In the genomic region with DNA sequence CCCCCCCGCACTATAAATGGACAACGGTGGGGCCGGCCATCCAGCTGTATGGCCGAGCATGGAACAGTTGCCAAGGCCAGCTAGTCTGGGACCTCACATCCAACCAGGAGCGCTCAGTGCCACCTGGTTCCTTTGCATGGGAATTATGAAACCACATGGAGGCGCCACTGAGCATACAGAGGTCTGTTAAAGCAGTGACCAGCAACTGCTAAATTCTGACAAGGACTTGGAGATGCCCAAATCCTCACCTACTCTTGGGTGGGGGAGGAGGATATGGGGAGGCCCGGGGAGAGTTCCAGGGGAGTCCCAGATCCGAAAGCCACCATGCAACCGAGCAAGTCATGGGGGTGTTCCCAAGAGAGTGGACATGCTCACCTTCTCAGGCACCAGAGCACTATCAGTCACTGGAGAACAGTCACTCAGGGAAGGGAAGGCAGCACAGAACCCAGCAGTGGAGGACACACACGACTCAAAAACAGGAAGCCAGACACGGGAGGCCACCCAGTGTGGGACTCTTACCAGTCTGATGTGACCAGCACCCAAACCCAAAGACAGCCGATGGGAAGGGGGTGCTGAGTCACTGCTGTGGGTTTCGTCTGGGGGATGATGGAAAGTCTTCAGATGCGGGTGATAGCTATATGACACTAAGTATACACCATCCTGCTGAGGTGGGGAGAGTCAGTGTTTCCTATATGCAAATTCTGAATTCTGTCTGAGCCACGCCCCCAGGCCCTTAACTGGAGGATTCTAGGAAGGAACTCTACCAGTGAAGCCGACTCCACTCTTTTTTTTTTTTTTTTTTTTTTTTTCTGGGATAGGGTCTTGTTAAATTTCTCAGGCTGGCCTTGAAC, we compare ENCODE assay signal across 9 mouse cellular contexts.
A peak's percentile ranks its signal among the peaks of the same experiment; 100 is the strongest.
DNase-seq lines count a peak whose midpoint lies in the region; ATAC-seq and TF ChIP-seq lines count a peak whose summit lies in the region.
"Had no signal": no experiment of that assay in that cellular context is flagged by ENCODE, and none has a peak within 500 bp of the region (broad histone marks: within the 10 kb centered on the region; RNA-seq: fewer than 3 reads in every experiment).

No protein-coding gene starts in this region.

- intact Hi-C loops in heart, postnatal 25 days (cut with DNase I) = no loop called here

- H3K9ac ChIP-seq in neural tube, embryonic 15.5 days (replicated peaks) = no peak overlapping the region

- H3K4me2 ChIP-seq in neural tube, embryonic 15.5 days = no peak overlapping the region

- peak; percentile 48; the same call in 1 of the 2 replicates for TF ChIP-seq CTCF in cerebellum, adult 2 months (IDR thresholded peaks at IDR 0.05; ENCODE audit: borderline replicate concordance, insufficient read depth, low read depth, low read length)
- TF ChIP-seq CTCF in lung, adult 2 months (IDR thresholded peaks at IDR 0.05; ENCODE audit: insufficient read depth, low read length) = no peak; the same call in 1 of the 2 replicates

- ATAC-seq in granulocyte monocyte progenitor cell, adult 5-6 weeks (replicated peaks; ENCODE audit: poor library complexity, severe bottlenecking) = peak; percentile 61
- no peak for ATAC-seq in neural tube, embryonic 15.5 days (ENCODE audit: low FRiP score)

- no peaks in the 10 kb centered on the region for H3K27me3 ChIP-seq in cerebellum, adult 2 months (ENCODE audit: control insufficient read depth, insufficient read depth, low read length)
- no peaks in the 10 kb centered on the region for H3K27me3 ChIP-seq in neural tube, embryonic 15.5 days (replicated peaks)

- no peak overlapping the region for H3K27ac ChIP-seq in cerebellum, adult 2 months (ENCODE audit: insufficient read depth, low read length)
- H3K27ac ChIP-seq in neural tube, embryonic 15.5 days (replicated peaks) = no peak overlapping the region

- H3K4me3 ChIP-seq in cerebellum, adult 2 months (replicated peaks; ENCODE audit: insufficient read depth, low read depth, low read length) = no peak overlapping the region
- no peak overlapping the region for H3K4me3 ChIP-seq in lung, adult 2 months (replicated peaks; ENCODE audit: extremely low read depth, low read depth, low read length)
- no peak overlapping the region for H3K4me3 ChIP-seq in neural tube, embryonic 15.5 days (replicated peaks)
- H3K4me3 ChIP-seq: myocyte had no signal

- WGBS in cerebellum, adult 2 months = 77% methylated on average over 16 of the region's 16 CpGs
- 74% methylated on average over 16 of the region's 16 CpGs for WGBS in lung, adult 2 months
- WGBS in neural tube, embryonic 15.5 days = 68% methylated on average over 16 of the region's 16 CpGs

- DNase-seq in cerebellum, adult 2 months = peak; percentile 47 to 49
- no peak for DNase-seq in cerebellum, adult 11 months
- DNase-seq in lung, postnatal 10 days = peak; percentile 57
- no peak for DNase-seq in lung, adult 2 months
- peak; percentile 69 for DNase-seq in retina, postnatal 1 day
- DNase-seq in heart, postnatal 25 days (ENCODE audit: low spot score) = no peak

- H3K36me3 ChIP-seq in neural tube, embryonic 15.5 days = no peaks in the 10 kb centered on the region

- H3K9me3 ChIP-seq in neural tube, embryonic 15.5 days (replicated peaks) = no peaks in the 10 kb centered on the region

- H3K4me1 ChIP-seq in cerebellum, adult 2 months (ENCODE audit: control insufficient read depth, insufficient read depth, low read length) = peaks cover 27% of the 10 kb centered on the region
- peaks cover 13% of the 10 kb centered on the region for H3K4me1 ChIP-seq in lung, adult 2 months (ENCODE audit: control insufficient read depth, insufficient read depth, low read length)
- peaks cover 39% of the 10 kb centered on the region for H3K4me1 ChIP-seq in neural tube, embryonic 15.5 days

- no peak for TF ChIP-seq POLR2A in cerebellum, adult 2 months (IDR thresholded peaks at IDR 0.05; ENCODE audit: borderline replicate concordance, insufficient read depth, low read length)
- TF ChIP-seq POLR2A in lung, adult 2 months (IDR thresholded peaks at IDR 0.05; ENCODE audit: borderline replicate concordance, extremely low read depth, low read depth, low read length) = no peak

Comparison
In these comparisons a context has a peak if more than half of its experiments do, and no peak if none do; other contexts are left out.
1. DNase-seq: peak in cerebellum, adult 2 months (2 of 2), lung, postnatal 10 days (single experiment) and retina, postnatal 1 day (single experiment); none in cerebellum, adult 11 months (single experiment), lung, adult 2 months (single experiment) and heart, postnatal 25 days (single experiment).